Mouse (Mus musculus): ENCODE data around the gene Psmd8. TPM values are rescaled to one million over a fixed set of nuclear protein-coding genes. Genes with fewer than 3 reads are reported as not detected.

The Psmd8 gene
- polyA plus RNA-seq (2014; fragmentation: Illumina TruSeq; extraction: RNeasy Lipid Tissue Mini Kit (QIAGEN cat#74804); ENCODE audit: low replicate concordance) = 40.1 TPM

DNA sequence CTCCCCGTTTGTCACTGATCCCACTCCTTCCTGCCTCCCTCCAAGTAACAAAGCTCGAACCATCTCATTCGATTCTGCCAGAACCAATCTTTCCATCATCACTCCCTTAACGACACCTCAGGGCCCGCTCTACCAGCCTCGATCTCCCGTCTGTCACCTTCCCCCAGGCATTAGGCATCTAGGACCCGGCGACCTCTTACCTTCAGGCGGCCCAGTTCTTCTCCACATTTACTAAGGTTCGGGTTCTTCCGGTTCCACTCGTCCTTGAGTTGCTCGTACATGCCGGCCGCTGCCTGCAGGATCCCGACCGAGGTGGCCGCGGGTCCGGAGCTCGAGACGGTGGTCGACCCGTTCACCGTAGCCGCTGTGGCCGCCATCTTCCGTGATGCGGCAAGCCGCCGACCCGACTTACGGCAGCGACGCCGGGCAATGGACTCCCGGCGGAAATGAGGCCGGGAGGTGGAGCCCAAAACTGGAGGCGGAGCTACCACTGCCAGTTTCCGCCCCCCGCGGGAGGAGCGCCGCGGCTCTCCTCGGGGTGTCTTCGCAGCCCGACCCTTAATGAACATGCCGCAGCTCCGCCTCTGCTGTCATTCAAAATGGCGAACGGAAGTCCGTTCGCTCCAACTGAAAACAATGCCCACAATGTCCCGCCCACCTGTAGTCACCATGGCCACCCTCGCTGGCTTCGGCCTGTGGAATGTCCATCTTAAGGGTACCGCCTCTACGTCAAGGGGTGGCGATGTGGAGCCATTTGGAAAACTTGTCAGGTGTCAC lies at the start of gene Psmd8:
TSS of gene Psmd8 (minus strand) at position 625 of the 777 bp plus-strand sequence.

DNA sequence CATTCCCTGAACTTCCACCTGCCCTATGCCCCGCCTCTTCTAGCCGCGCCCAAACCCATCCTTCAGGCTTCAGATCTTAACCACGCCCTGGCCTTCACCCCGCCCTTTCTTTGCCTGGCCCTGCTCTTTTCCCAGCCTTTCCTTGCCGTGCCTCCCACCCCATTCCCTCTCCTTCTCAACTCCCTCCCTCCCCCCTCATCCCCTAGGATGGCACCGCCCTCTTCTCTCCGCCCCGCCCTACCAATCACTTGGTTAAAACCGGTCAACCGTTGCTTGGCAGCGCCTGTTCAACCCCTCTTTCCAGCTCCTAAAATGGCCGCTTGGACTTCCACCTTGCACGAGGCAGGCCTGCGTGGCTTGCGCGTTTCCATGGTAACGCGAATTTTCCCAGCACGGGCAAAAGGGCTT lies 33.2 kb upstream of the Psmd8 start, which contains the start of gene Catsperg1:
TSS of gene Catsperg1 (minus strand) at position 361 of the 408 bp plus-strand sequence.

DNA sequence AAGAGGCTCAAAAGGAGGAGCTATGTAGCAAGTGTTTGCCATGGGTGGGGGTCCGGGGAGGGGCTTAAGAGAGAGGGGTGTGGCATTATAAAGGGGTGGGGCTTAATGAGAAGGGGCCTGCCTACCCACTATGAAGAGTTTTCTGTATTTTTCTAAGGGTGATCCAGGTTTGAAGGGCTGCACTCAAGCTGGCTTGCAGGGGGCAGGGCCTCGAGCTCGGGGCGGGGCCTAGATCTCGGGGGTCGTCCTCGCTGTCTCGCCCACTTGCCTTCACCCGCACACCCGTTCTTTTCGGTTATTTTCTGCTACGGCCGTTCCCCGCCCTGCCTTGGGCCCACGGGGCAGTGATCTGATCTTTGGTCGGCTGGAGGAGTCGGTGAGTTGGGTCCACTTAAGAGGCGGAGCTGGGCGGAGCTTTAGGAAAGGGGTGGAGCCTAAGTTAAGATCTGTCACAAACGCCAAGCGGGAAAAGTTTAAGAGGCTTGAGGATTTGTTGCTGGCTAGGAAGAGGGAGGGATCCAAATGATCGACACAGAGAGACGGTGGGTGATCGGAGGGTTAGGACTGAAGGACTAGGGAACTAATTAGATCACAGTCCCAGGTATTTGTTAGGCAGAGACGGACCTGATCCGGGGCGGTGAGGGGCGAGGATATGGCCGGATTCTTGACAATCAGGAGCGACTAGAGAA lies 10.3 kb downstream of the Psmd8 start, which contains the start of the genes Ggn and Spred3:
TSS of gene Ggn (plus strand) at position 145 of the 689 bp plus-strand sequence.
TSS of gene Spred3 (minus strand) at position 346 of the 689 bp plus-strand sequence.

DNA sequence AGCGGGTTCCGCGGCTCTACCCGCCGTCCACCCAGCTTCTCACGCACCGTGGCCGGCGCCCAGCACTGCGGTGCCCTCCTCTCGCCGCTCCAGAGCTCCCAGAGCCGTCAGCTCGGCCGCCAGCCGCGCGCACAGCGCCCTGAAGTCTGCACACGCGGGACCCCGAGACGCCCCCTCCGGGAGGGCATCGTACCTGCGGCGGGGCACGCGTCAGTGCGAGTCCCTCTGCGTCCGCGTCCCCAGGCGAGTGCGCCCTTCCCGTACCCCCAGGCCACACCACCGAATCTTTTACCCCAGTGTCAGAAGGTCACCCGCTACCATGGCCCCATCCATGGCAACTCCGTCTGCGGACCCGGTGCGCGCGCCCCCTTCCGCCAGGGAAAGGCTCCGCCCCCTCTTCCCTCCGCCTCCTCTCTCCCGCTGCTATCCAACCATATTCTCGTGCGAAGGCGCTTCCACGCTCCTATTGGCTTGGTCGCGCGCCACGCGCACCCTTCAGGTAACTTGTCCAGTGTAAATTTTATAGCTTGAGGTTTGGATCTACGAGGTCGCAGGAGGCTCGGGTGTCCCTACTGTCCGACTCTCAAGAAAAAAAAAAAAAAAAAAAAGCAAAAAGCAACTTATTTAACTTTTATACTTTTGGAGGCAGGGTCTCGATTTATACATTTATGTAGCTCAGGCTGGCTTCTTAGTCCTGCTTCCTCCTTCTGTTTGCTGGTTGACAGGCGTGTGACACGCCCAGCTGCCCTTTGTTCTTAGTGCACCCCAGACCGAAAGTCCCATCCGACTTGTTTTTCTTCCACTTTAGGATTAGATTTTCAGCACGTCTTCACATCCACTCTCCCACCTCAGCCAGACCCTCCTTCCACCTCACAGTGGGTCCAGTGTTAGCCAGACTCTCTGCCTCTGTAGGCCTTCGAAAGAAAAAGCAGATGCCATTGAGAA lies 24.4 kb downstream of the Psmd8 start, which contains the start of gene Fam98c:
TSS of gene Fam98c (minus strand) at position 397 of the 945 bp plus-strand sequence.

DNA sequence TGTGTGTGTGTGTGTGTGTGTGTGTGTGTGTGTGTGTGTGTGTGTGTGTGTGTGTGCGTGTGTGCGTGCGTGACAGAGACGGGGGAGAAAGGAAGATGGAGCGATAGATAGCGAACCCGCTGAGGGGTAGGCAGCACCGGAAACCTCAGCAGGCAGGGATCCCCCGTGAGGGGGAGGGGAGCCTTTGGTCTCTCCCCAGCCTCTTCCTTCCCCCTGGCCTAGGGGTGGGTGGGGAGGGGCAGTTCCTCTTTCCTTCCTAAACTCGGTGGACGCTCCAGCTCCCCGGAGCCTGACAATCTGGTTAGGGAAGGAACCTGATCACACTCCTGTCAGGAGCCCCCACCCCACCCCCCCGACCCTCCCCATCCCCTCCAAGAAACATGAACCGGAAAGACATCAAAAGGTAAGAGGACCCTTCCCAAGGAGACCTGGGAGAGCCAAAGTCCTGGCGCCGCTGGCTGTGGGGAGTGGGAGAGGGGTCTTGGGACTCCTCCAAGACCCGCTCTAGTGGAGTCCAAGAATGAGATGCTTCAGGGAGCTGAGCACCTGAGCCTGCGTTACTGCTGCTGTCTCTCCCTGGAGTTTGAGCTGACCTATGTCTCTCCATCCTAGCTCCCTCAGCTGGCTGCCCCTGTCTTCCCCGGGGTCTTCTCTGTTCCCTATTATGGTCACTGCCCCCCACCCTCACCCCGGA lies 45.7 kb downstream of the Psmd8 start, which contains the start of gene Rasgrp4:
TSS of gene Rasgrp4 (plus strand) at position 159 of the 694 bp plus-strand sequence.

DNA sequence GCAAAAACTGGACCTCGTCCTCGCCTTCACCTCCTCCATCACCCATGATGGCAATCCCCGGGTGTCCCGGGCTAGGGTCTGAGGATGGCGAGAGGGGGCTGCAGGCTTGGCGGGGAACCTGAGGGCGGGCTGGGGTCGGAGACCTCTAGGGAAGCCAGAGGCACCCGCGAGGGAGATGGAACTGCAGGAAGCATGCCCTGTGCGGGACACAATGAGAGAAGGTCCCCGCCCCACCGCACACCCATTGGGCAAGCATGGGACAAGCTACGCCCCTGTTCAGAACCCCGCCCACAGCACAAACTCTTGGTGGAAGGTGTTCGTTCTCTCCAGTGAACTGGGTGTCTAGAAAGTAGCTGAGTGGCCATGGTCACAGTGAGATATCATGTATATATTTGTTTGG lies 55.5 kb downstream of the Psmd8 start, which contains the start of gene Ryr1:
TSS of gene Ryr1 (minus strand) at position 210 of the 400 bp plus-strand sequence.

Other genes starting within 250 kb of the Psmd8 start
- gene Actn4, start 218.4 kb downstream of the Psmd8 start, polyA plus RNA-seq (2014; fragmentation: Illumina TruSeq; extraction: RNeasy Lipid Tissue Mini Kit (QIAGEN cat#74804); ENCODE audit: low replicate concordance) = 59.8 TPM
- 2.5 TPM for gene Eif3k, start 198.8 kb downstream of the Psmd8 start, polyA plus RNA-seq (2014; fragmentation: Illumina TruSeq; extraction: RNeasy Lipid Tissue Mini Kit (QIAGEN cat#74804); ENCODE audit: low replicate concordance)
- gene Map4k1, start 198.7 kb downstream of the Psmd8 start, polyA plus RNA-seq (2014; fragmentation: Illumina TruSeq; extraction: RNeasy Lipid Tissue Mini Kit (QIAGEN cat#74804); ENCODE audit: low replicate concordance) = 0.22 TPM
- gene Ryr1, start 55.5 kb downstream of the Psmd8 start, polyA plus RNA-seq (2014; fragmentation: Illumina TruSeq; extraction: RNeasy Lipid Tissue Mini Kit (QIAGEN cat#74804); ENCODE audit: low replicate concordance) = 0.04 TPM
- 1.3 TPM for gene Rasgrp4, start 45.9 kb downstream of the Psmd8 start, polyA plus RNA-seq (2014; fragmentation: Illumina TruSeq; extraction: RNeasy Lipid Tissue Mini Kit (QIAGEN cat#74804); ENCODE audit: low replicate concordance)
- 14.6 TPM for gene Fam98c, start 24.5 kb downstream of the Psmd8 start, polyA plus RNA-seq (2014; fragmentation: Illumina TruSeq; extraction: RNeasy Lipid Tissue Mini Kit (QIAGEN cat#74804); ENCODE audit: low replicate concordance)
- gene Ggn, start 10.5 kb downstream of the Psmd8 start, polyA plus RNA-seq (2014; fragmentation: Illumina TruSeq; extraction: RNeasy Lipid Tissue Mini Kit (QIAGEN cat#74804); ENCODE audit: low replicate concordance) = not detected
- 2.2 TPM for gene Spred3, start 10.3 kb downstream of the Psmd8 start, polyA plus RNA-seq (2014; fragmentation: Illumina TruSeq; extraction: RNeasy Lipid Tissue Mini Kit (QIAGEN cat#74804); ENCODE audit: low replicate concordance)
- gene Catsperg1, start 33.3 kb upstream of the Psmd8 start, polyA plus RNA-seq (2014; fragmentation: Illumina TruSeq; extraction: RNeasy Lipid Tissue Mini Kit (QIAGEN cat#74804); ENCODE audit: low replicate concordance) = 0.41 TPM
- 8.2 TPM for gene Kcnk6, start 51.8 kb upstream of the Psmd8 start, polyA plus RNA-seq (2014; fragmentation: Illumina TruSeq; extraction: RNeasy Lipid Tissue Mini Kit (QIAGEN cat#74804); ENCODE audit: low replicate concordance)
- not detected for gene Yif1b, start 57.6 kb upstream of the Psmd8 start, polyA plus RNA-seq (2014; fragmentation: Illumina TruSeq; extraction: RNeasy Lipid Tissue Mini Kit (QIAGEN cat#74804); ENCODE audit: low replicate concordance)
- 123 TPM for gene 2200002D01Rik, start 67.8 kb upstream of the Psmd8 start, polyA plus RNA-seq (2014; fragmentation: Illumina TruSeq; extraction: RNeasy Lipid Tissue Mini Kit (QIAGEN cat#74804); ENCODE audit: low replicate concordance)
- 60.9 TPM for gene Spint2, start 101.2 kb upstream of the Psmd8 start, polyA plus RNA-seq (2014; fragmentation: Illumina TruSeq; extraction: RNeasy Lipid Tissue Mini Kit (QIAGEN cat#74804); ENCODE audit: low replicate concordance)
- not detected for gene Ppp1r14a, start 108.6 kb upstream of the Psmd8 start, polyA plus RNA-seq (2014; fragmentation: Illumina TruSeq; extraction: RNeasy Lipid Tissue Mini Kit (QIAGEN cat#74804); ENCODE audit: low replicate concordance)
- not detected for gene Dpf1, start 123.2 kb upstream of the Psmd8 start, polyA plus RNA-seq (2014; fragmentation: Illumina TruSeq; extraction: RNeasy Lipid Tissue Mini Kit (QIAGEN cat#74804); ENCODE audit: low replicate concordance)